Mouse (Mus musculus) kidney, adult 2 months (tissue): ENCODE measurements around the gene Rgl2.
A peak's percentile ranks its signal among the peaks of the same experiment; 100 is the strongest.

Experiments
- CTCF ChIP-seq: fragments of 200-500 bp; conservative IDR thresholded peaks from 2 replicates; pipeline ENCODE4 v1.5.1; 2011; ENCODE audit warnings: low read depth, mild to moderate bottlenecking, control low read depth, low read length, moderate library complexity, mixed read lengths; ENCODE audit not compliant: insufficient read depth, insufficient read length
- POLR2A ChIP-seq: fragments of 200-500 bp; IDR thresholded peaks from one replicate; pipeline ENCODE4 v1.6.1; 2011; ENCODE audit warnings: low read depth, low read length, control low read depth

DNA sequence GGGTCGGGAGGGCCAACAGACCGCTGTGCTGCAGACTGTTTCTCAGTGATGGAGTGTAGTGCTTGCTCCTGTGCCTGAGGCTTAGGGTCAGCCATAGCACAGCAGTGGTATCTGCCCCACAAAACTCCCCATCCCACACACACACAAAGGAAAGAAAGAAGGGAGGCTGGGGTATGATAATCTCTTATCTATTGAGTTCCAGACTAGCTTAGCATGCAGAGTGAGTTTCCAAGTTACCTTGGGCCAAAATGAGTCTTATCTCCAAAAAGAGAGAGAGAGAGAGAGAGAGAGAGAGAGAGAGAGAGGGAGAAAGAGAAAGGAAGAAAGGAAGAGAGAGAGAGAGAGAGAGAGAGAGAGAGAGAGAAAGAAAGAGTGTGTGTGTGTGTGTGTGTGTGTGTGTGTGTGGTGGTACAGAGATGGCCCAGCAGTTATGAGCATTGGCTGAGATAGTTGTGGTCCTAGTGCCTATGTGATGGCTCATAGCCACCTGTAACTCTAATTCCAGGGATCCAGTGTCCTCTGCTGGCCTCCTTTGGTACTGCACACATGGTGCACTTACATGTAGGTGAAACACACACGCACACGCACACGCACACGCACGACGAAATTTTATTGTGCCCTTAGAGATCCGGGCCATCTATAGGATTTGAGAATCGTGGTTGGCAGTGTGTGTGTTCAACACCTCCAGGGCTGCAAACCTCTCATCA is 4.6 kb upstream of the Rgl2 start:
- TF ChIP-seq POLR2A, result no peak
- TF ChIP-seq CTCF, result peak; percentile 60
